Mouse (Mus musculus) layer of hippocampus, postnatal 10 days (tissue): ENCODE measurements at regions not wholly inside any gene's neighbourhood (a gene's known extent, or its start where the extent isn't known, plus 50 kb on each side); places are given as distances from the start of the nearest gene placed in this dataset.
A peak's percentile ranks its signal among the peaks of the same experiment; 100 is the strongest.

Source experiments
- DNase-seq, 2 experiments: peaks; one replicate each; pipeline ENCODE4 v3.0.0; 2021; ENCODE audit warnings: low spot score in 2 of 2

GRCm38 (mm10) chr13:60299076-60299475 is 121.9 kb upstream of the Gas1 start:
- no peak for DNase-seq

- DNase-seq = no peak
Observed at GRCm38 (mm10) chr13:60303561-60303960, 126.4 kb upstream of the Gas1 start.

GRCm38 (mm10) chr13:60305028-60305810 is 128.1 kb upstream of the Gas1 start:
- DNase-seq = no peak

- no peak for DNase-seq
Observed at GRCm38 (mm10) chr13:60308062-60308801, 131.1 kb upstream of the Gas1 start.

GRCm38 (mm10) chr13:60309482-60309881 is 132.3 kb upstream of the Gas1 start:
- DNase-seq = no peak

- DNase-seq = no peak
Observed at GRCm38 (mm10) chr13:60309926-60310325, 132.8 kb upstream of the Gas1 start.

- DNase-seq = no peak
Observed at GRCm38 (mm10) chr13:60312397-60313085, 135.4 kb upstream of the Gas1 start.

- DNase-seq = no peak
Observed at GRCm38 (mm10) chr13:60318436-60319020, 141.4 kb upstream of the Gas1 start.

GRCm38 (mm10) chr13:60319268-60319667 is 142.1 kb upstream of the Gas1 start:
- DNase-seq = no peak

GRCm38 (mm10) chr13:60319861-60320602 is 142.9 kb upstream of the Gas1 start:
- DNase-seq = no peak

- no peak for DNase-seq
Observed at GRCm38 (mm10) chr13:60322579-60322978, 145.4 kb upstream of the Gas1 start.

- no peak for DNase-seq
Observed at GRCm38 (mm10) chr13:60330475-60331258, 153.5 kb upstream of the Gas1 start.

GRCm38 (mm10) chr13:60336196-60336595 is 159.0 kb upstream of the Gas1 start:
- DNase-seq = no peak

- no peak for DNase-seq
Observed at GRCm38 (mm10) chr13:60337383-60337782, 160.2 kb upstream of the Gas1 start.

- DNase-seq = no peak
Observed at GRCm38 (mm10) chr13:60338107-60338506, 160.9 kb upstream of the Gas1 start.

- no peak for DNase-seq
Observed at GRCm38 (mm10) chr13:60340068-60340467, 162.9 kb upstream of the Gas1 start.

GRCm38 (mm10) chr13:60347881-60348280 is 170.7 kb upstream of the Gas1 start:
- DNase-seq = peak; percentile 30 to 36

- DNase-seq = no peak
Observed at GRCm38 (mm10) chr13:60348438-60348837, 171.3 kb upstream of the Gas1 start.

- no peak for DNase-seq
Observed at GRCm38 (mm10) chr13:60355707-60356490, 178.7 kb upstream of the Gas1 start.
